Mouse (Mus musculus) cortical plate, adult 2 months (tissue): Measurements from ENCODE around the gene Olfr1130.

Experiments used
- CTCF ChIP-seq: fragments of 200-500 bp; IDR thresholded peaks from 2 replicates; pipeline ENCODE4 v1.5.1; 2011; ENCODE audit warnings: mild to moderate bottlenecking, control low read depth, low read length; ENCODE audit not compliant: insufficient read depth; ENCODE audit errors: extremely low read depth
- POLR2A ChIP-seq: fragments of 200-500 bp; IDR thresholded peaks from 2 replicates; pipeline ENCODE4 v1.6.1; 2011; ENCODE audit warnings: mild to moderate bottlenecking, low read length, control low read depth; ENCODE audit not compliant: insufficient read depth; ENCODE audit errors: extremely low read depth

- no peak for TF ChIP-seq CTCF
- TF ChIP-seq POLR2A, result no peak
Observed at GRCm38 (mm10) chr2:87626804-87627203, 20.8 kb downstream of the Olfr1130 start, which contains the start of gene Olfr1131.
